8 mouse cellular contexts compared by ENCODE assay signal in the genomic region with DNA sequence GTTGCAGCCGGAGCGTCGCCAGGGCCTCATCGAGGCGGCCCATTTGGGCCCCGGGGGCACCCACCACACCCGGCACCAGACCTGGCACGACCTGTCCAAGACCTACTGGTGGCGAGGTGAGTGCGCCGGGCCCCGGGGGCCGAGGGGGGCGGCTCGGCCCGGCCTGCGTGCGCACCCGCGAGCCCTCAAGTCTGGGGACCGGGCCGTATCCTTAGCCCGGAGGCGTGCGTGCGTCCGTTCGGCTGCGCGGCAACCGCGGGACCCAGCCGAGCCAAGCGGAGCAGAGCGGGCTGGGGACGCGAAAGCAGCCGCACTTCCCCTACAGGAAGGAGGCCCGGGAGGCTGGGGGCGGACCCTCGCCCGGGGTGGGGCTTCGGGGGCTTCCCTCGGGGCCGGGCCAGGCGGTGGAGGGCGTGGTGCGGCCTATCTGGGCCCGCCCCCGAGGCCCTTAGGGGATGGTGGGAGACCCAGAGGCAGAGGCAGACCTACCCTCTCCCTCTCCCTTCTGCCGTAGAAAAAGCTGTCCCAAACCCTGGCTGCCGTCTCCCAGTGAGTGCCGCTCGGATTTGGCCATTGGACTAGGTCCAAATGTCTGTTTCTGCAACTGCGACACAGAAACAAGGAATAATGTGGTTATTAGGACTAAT. TPM values are rescaled to one million over a fixed set of nuclear protein-coding genes. Genes with fewer than 3 reads are reported as not detected.
DNase-seq lines count a peak whose midpoint lies in the region; ATAC-seq and TF ChIP-seq lines count a peak whose summit lies in the region.

No protein-coding gene starts in this region.

- ATAC-seq in hindbrain, postnatal 0 days = peak; percentile 79
- peak; percentile 77 for ATAC-seq in megakaryocyte, adult 5-6 weeks (ENCODE audit: poor library complexity, severe bottlenecking)

- peaks cover 12% of the 10 kb centered on the region for H3K4me1 ChIP-seq in hindbrain, postnatal 0 days (ENCODE audit: insufficient read depth, low read length)

- peak overlapping the region; percentile 96 for H3K27ac ChIP-seq in gastrocnemius, adult 2 months
- H3K27ac ChIP-seq in hindbrain, postnatal 0 days = peak overlapping the region; percentile 94

- peak overlapping the region; percentile 93 for H3K4me3 ChIP-seq in gastrocnemius, adult 2 months
- H3K4me3 ChIP-seq in hindbrain, postnatal 0 days (ENCODE audit: low read length) = peak overlapping the region; percentile 76

- no peak for TF ChIP-seq CTCF in gastrocnemius, adult 2 months (IDR thresholded peaks at IDR 0.05)
- no peak for TF ChIP-seq CTCF in hindbrain, postnatal 0 days (IDR thresholded peaks at IDR 0.05; ENCODE audit: low read depth)

- intact Hi-C loops in gastrocnemius, adult 2 months (cut with DNase I) = loop anchor here (2.0 to 5.0 kb wide), 2 partner anchors 54 to 103 kb away; partner anchors contain the start of gene Pcnp

- H3K36me3 ChIP-seq in hindbrain, postnatal 0 days (ENCODE audit: insufficient read depth, low read length) = peaks cover 22% of the 10 kb centered on the region

- H3K9ac ChIP-seq in hindbrain, postnatal 0 days (replicated peaks; ENCODE audit: low read length) = peak overlapping the region; percentile 88

- peak overlapping the region; percentile 86 for H3K4me2 ChIP-seq in hindbrain, postnatal 0 days (ENCODE audit: low read depth, low read length)

- 1% methylated on average over 49 of the region's 55 CpGs for WGBS in hindbrain, postnatal 0 days

- peak; percentile 94 for DNase-seq in ZHBTc4 (ENCODE audit: low read depth, low spot score)
- peak; percentile 74 to 80 for DNase-seq in cerebellum, postnatal 4 days (ENCODE audit: low spot score in 2 of 2)
- peak; percentile 96 for DNase-seq in gastrocnemius, adult 2 months
- peak; percentile 88 for DNase-seq in hindbrain, postnatal 0 days (ENCODE audit: low spot score)
- peak; percentile 65 to 82 for DNase-seq in left cerebral cortex, adult 8-10 months (ENCODE audit: low spot score in 2 of 2)
- DNase-seq in right cerebral cortex, adult 2 months (ENCODE audit: low spot score in 2 of 2) = peak; percentile 73 to 77
- DNase-seq in urinary bladder, postnatal 14 days (ENCODE audit: low spot score) = peak; percentile 93

- H3K27me3 ChIP-seq in hindbrain, postnatal 0 days (ENCODE audit: insufficient read depth, low read length) = no peaks in the 10 kb centered on the region

- no peaks in the 10 kb centered on the region for H3K9me3 ChIP-seq in hindbrain, postnatal 0 days (ENCODE audit: low read length)

RNA-seq across cellular contexts. Expression of gene Zbtb11, which starts 0.7 kb away (rescaled TPM):
- 10 to 100 TPM; 12.4 to 13.0 TPM for total RNA-seq in gastrocnemius, adult 2 months (2021)
- 17.5 and 18.7 TPM in 2 replicates for total RNA-seq in hindbrain, postnatal 0 days (2014; rRNA removed)
- 16.4 and 17.7 TPM in 2 replicates for polyA plus RNA-seq in hindbrain, postnatal 0 days (2015; fragmentation: Nextera tagmentation; extraction: Ambion mirVana)
- total RNA-seq in left cerebral cortex, adult 8-10 months (2022) = 10 to 100 TPM; 44.1 to 46.6 (median 46.5) TPM
- total RNA-seq in megakaryocyte, adult 5-6 weeks (2015) = 14.9 and 18.9 TPM in 2 replicates
- total RNA-seq in megakaryocyte, adult 5-6 weeks (2017) = 25.0 TPM in 2 replicates

RNA-seq across cellular contexts. Expression of gene Rpl24, which starts 8.3 kb away (rescaled TPM):
- total RNA-seq in gastrocnemius, adult 2 months (2021) = 100 to 1,000 TPM; 585 to 675 TPM
- 160 and 172 TPM in 2 replicates for total RNA-seq in hindbrain, postnatal 0 days (2014; rRNA removed)
- 525 and 561 TPM in 2 replicates for polyA plus RNA-seq in hindbrain, postnatal 0 days (2015; fragmentation: Nextera tagmentation; extraction: Ambion mirVana)
- 100 to 1,000 TPM; 369 to 438 (median 401) TPM for total RNA-seq in left cerebral cortex, adult 8-10 months (2022)
- 891 and 940 TPM in 2 replicates for total RNA-seq in megakaryocyte, adult 5-6 weeks (2015)
- total RNA-seq in megakaryocyte, adult 5-6 weeks (2017) = 1,387 and 1,407 TPM in 2 replicates

RNA-seq across cellular contexts. Expression of gene Cep97, which starts 39.7 kb away (rescaled TPM):
- total RNA-seq in gastrocnemius, adult 2 months (2021) = 1 to 10 TPM; 5.8 to 6.3 TPM
- 4.9 and 7.1 TPM in 2 replicates for total RNA-seq in hindbrain, postnatal 0 days (2014; rRNA removed)
- 5.8 and 7.0 TPM in 2 replicates for polyA plus RNA-seq in hindbrain, postnatal 0 days (2015; fragmentation: Nextera tagmentation; extraction: Ambion mirVana)
- 10 to 100 TPM; 13.0 to 17.7 (median 15.0) TPM for total RNA-seq in left cerebral cortex, adult 8-10 months (2022)
- total RNA-seq in megakaryocyte, adult 5-6 weeks (2015) = 3.4 and 5.4 TPM in 2 replicates
- 3.0 and 7.4 TPM in 2 replicates for total RNA-seq in megakaryocyte, adult 5-6 weeks (2017)

RNA-seq across cellular contexts. Expression of gene Pcnp, which starts 55.2 kb away (rescaled TPM):
- total RNA-seq in gastrocnemius, adult 2 months (2021) = 10 to 100 TPM; 55.9 to 62.6 TPM
- 50.1 and 53.4 TPM in 2 replicates for total RNA-seq in hindbrain, postnatal 0 days (2014; rRNA removed)
- polyA plus RNA-seq in hindbrain, postnatal 0 days (2015; fragmentation: Nextera tagmentation; extraction: Ambion mirVana) = 221 and 233 TPM in 2 replicates
- 100 to 1,000 TPM; 173 to 198 (median 182) TPM for total RNA-seq in left cerebral cortex, adult 8-10 months (2022)
- 85.2 and 88.2 TPM in 2 replicates for total RNA-seq in megakaryocyte, adult 5-6 weeks (2015)
- total RNA-seq in megakaryocyte, adult 5-6 weeks (2017) = 97.0 and 104 TPM in 2 replicates

Comparison
In these comparisons a context has a peak if more than half of its experiments do, and no peak if none do; other contexts are left out.
1. Peak in every context shown above with its lines: DNase-seq, ATAC-seq, H3K4me3 ChIP-seq and H3K27ac ChIP-seq.